Mouse (Mus musculus): Measurements from ENCODE around the gene Ctnnal1. TPM values are rescaled to one million over a fixed set of nuclear protein-coding genes. Genes with fewer than 3 reads are reported as not detected.

Ctnnal1 gene
- polyA plus RNA-seq, 1 experiment from 2014 or later = 38.1 TPM

DNA sequence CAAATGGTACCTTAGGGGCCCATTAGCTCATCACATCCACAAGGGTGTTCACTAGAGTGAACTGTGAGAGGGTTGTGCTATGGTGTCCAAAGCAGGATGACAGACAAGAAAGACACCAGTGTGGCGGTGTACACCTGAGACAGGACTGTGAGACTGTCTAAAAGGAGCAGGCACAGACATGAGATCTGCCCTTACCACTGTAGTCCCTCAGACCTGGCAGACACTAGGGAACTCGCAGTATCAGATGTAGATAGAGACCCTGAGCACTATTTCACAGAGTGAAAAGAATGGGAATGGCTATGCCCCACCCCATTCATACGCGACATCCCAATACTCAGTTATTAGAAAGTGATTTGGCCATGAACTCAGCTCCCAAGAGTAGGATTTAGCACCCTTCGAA, 9.1 kb downstream of the Ctnnal1 start:
- no peak overlapping the region for H3K9ac ChIP-seq (ENCODE audit: low read depth, low read length)
- no peaks in the 10 kb centered on the region for H3K9me3 ChIP-seq (replicated peaks; ENCODE audit: low read length)
- no peaks in the 10 kb centered on the region for H3K36me3 ChIP-seq (ENCODE audit: insufficient read depth, low read length)
- 93% methylated on average over 5 of the region's 5 CpGs for WGBS
- ATAC-seq (replicated peaks; ENCODE audit: low FRiP score, low read depth) = no peak
- DNase-seq (ENCODE audit: low spot score) = no peak
- H3K4me2 ChIP-seq (ENCODE audit: low read length) = no peak overlapping the region
- no peak overlapping the region for H3K4me3 ChIP-seq (replicated peaks; ENCODE audit: low read depth, low read length)
- H3K27me3 ChIP-seq (ENCODE audit: insufficient read depth, low read length) = no peaks in the 10 kb centered on the region
- H3K4me1 ChIP-seq (replicated peaks; ENCODE audit: insufficient read depth, low read length) = 0 out of 2 replicates have a peak, but pooled peaks cover under 1% of the 10 kb centered on the region
- no peak for TF ChIP-seq CTCF (IDR thresholded peaks at IDR 0.05; ENCODE audit: low read depth)
- no peak overlapping the region for H3K27ac ChIP-seq

DNA sequence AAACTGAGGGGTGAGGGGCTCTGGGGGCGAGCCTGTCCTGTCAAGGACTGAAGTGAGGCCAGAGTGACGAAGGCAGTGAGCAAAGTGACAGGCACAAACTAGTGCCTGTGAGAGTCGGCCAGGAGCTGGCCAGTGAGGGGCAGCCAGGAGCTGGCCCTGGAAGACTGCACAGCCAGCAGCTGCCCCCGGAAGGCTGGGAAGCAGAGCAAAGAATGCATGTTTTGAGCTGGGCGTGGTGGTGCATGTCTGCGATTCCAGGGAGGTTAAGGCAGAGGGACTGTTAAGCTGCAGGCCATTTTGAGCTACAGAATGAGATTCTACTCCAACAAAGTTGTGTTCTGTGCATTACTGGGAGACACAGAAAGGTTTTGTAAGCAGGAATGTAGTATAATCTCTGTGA, 14.3 kb downstream of the Ctnnal1 start:
- H3K36me3 ChIP-seq (ENCODE audit: insufficient read depth, low read length) = no peaks in the 10 kb centered on the region
- no peaks in the 10 kb centered on the region for H3K9me3 ChIP-seq (replicated peaks; ENCODE audit: low read length)
- no peak overlapping the region for H3K4me2 ChIP-seq (ENCODE audit: low read length)
- peak; percentile 57 for DNase-seq (ENCODE audit: low spot score)
- 15% methylated on average over 6 of the region's 6 CpGs for WGBS
- H3K4me3 ChIP-seq (replicated peaks; ENCODE audit: low read depth, low read length) = no peak overlapping the region
- H3K9ac ChIP-seq (ENCODE audit: low read depth, low read length) = no peak overlapping the region
- peak; percentile 40; the same call in 1 of the 2 replicates for TF ChIP-seq CTCF (IDR thresholded peaks at IDR 0.05; ENCODE audit: low read depth)
- 0 out of 2 replicates have a peak, but pooled peaks cover 4% of the 10 kb centered on the region for H3K4me1 ChIP-seq (replicated peaks; ENCODE audit: insufficient read depth, low read length)
- no peak overlapping the region for H3K27ac ChIP-seq
- no peaks in the 10 kb centered on the region for H3K27me3 ChIP-seq (ENCODE audit: insufficient read depth, low read length)
- ATAC-seq (replicated peaks; ENCODE audit: low FRiP score, low read depth) = no peak; the same call in 1 of the 2 replicates

DNA sequence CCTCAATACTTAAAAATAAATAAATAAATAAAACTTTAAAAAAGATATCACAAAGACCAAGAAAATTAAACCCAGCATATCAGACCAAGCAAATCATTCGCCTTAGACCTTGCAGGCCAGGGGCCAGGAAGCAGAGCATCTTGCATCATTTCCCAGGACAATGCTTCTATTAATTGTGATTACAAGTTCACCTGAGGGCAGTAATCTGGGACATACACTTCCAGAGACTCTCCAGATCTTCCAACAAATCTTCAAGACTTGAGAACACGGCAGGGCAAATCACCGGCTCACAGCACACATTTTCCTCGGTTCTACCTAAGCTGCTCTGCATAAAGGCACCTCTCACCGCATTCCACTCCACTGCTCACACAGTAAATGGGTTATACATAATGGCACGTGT, 16.9 kb downstream of the Ctnnal1 start:
- TF ChIP-seq CTCF (IDR thresholded peaks at IDR 0.05; ENCODE audit: low read depth) = no peak
- DNase-seq (ENCODE audit: low spot score) = no peak
- Histone ChIP-seq H3K27ac (no peak overlapping the region), H3K9me3 (replicated peaks; ENCODE audit: low read length) (no peaks in the 10 kb centered on the region), H3K9ac (ENCODE audit: low read depth, low read length) (no peak overlapping the region), H3K36me3 (ENCODE audit: insufficient read depth, low read length) (no peaks in the 10 kb centered on the region), H3K27me3 (ENCODE audit: insufficient read depth, low read length) (no peaks in the 10 kb centered on the region), H3K4me1 (replicated peaks; ENCODE audit: insufficient read depth, low read length) (0 out of 2 replicates have a peak, but pooled peaks cover 4% of the 10 kb centered on the region), H3K4me2 (ENCODE audit: low read length) (no peak overlapping the region), H3K4me3 (replicated peaks; ENCODE audit: low read depth, low read length) (no peak overlapping the region)
- 75% methylated on average over 6 of the region's 6 CpGs for WGBS
- no peak for ATAC-seq (replicated peaks; ENCODE audit: low FRiP score, low read depth)

DNA sequence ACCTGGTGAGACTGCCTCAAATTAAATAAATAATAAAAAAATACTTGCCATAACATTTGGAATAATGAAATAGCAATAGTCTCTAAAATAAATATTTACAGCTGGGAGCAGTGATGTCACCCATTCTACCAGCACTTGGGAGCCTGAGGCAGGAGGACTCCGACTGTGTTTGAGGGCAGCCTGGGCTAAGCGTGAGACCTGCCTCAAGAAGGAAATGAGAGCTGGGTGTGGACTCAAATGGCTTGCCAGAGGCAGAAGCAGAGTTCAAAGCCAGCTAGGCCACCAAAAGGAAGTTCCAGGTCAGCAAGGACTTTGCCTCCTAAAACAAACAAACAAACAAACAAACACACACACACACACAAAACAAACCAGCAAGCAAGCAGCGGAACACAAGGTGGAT, 17.6 kb downstream of the Ctnnal1 start:
- Histone ChIP-seq H3K4me2 (ENCODE audit: low read length) (no peak overlapping the region), H3K9ac (ENCODE audit: low read depth, low read length) (no peak overlapping the region), H3K4me1 (replicated peaks; ENCODE audit: insufficient read depth, low read length) (0 out of 2 replicates have a peak, but pooled peaks cover 4% of the 10 kb centered on the region), H3K4me3 (replicated peaks; ENCODE audit: low read depth, low read length) (no peak overlapping the region), H3K27ac (no peak overlapping the region), H3K36me3 (ENCODE audit: insufficient read depth, low read length) (no peaks in the 10 kb centered on the region), H3K27me3 (ENCODE audit: insufficient read depth, low read length) (no peaks in the 10 kb centered on the region), H3K9me3 (replicated peaks; ENCODE audit: low read length) (no peaks in the 10 kb centered on the region)
- no peak for TF ChIP-seq CTCF (IDR thresholded peaks at IDR 0.05; ENCODE audit: low read depth)
- no peak for DNase-seq (ENCODE audit: low spot score)
- WGBS = 85% methylated on average over 3 of the region's 3 CpGs
- ATAC-seq (replicated peaks; ENCODE audit: low FRiP score, low read depth) = no peak

DNA sequence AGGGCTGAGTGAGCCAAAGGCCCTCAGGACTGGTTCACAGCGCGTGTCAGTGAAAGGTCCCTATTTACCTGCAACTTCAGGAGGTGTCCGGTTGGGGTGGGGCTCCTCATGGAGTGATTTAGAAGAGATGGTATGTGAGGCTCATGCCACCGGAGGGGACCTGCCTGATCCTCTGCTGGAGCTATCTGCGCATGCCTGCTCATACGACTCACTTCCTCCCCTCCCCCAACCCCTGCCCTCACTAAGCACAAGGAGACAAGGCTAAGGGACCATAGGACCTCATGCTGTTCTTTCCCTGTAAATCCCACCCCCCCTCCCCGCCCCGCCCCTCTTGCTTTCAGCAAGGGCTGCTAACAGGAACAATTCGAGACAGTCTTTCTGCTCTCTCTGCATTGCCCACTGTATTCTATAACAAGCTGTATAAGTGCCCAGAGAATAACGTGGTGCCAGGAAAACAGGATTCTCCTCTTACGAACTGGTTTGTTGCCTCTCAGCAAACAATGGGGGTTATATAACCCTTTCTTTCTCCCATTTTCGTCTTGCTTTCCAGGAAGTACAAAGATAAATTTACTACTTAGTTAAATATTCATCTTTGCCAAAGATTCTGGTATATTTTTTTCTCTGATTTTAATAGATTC, 19.0 kb downstream of the Ctnnal1 start:
- DNase-seq (ENCODE audit: low spot score) (no peak), ATAC-seq (replicated peaks; ENCODE audit: low FRiP score, low read depth) (no peak)
- Histone ChIP-seq H3K36me3 (ENCODE audit: insufficient read depth, low read length) (0 out of 2 replicates have a peak, but pooled peaks cover under 1% of the 10 kb centered on the region), H3K27ac (no peak overlapping the region), H3K9ac (ENCODE audit: low read depth, low read length) (no peak overlapping the region), H3K4me2 (ENCODE audit: low read length) (no peak overlapping the region), H3K4me3 (replicated peaks; ENCODE audit: low read depth, low read length) (no peak overlapping the region), H3K4me1 (replicated peaks; ENCODE audit: insufficient read depth, low read length) (0 out of 2 replicates have a peak, but pooled peaks cover 4% of the 10 kb centered on the region), H3K27me3 (ENCODE audit: insufficient read depth, low read length) (no peaks in the 10 kb centered on the region), H3K9me3 (replicated peaks; ENCODE audit: low read length) (no peaks in the 10 kb centered on the region)
- 72% methylated on average over 12 of the region's 12 CpGs for whole genome bisulfite sequencing
- no peak for TF ChIP-seq CTCF (IDR thresholded peaks at IDR 0.05; ENCODE audit: low read depth)

- H3K9ac ChIP-seq (ENCODE audit: low read depth, low read length) = no peak overlapping the region
- DNase-seq (ENCODE audit: low spot score) (no peak), ATAC-seq (replicated peaks; ENCODE audit: low FRiP score, low read depth) (no peak)
- no peaks in the 10 kb centered on the region for H3K9me3 ChIP-seq (replicated peaks; ENCODE audit: low read length)
- H3K27me3 ChIP-seq (ENCODE audit: insufficient read depth, low read length) = no peaks in the 10 kb centered on the region
- no peak overlapping the region for H3K4me3 ChIP-seq (replicated peaks; ENCODE audit: low read depth, low read length)
- peaks cover 6% of the 10 kb centered on the region; the same call in 1 of the 2 replicates for H3K36me3 ChIP-seq (ENCODE audit: insufficient read depth, low read length)
- WGBS = 85% methylated on average over 4 of the region's 4 CpGs
- no peak overlapping the region for H3K4me2 ChIP-seq (ENCODE audit: low read length)
- TF ChIP-seq CTCF (IDR thresholded peaks at IDR 0.05; ENCODE audit: low read depth) = no peak; the same call in 1 of the 2 replicates
- no peak overlapping the region for H3K27ac ChIP-seq
- no peaks in the 10 kb centered on the region for H3K4me1 ChIP-seq (replicated peaks; ENCODE audit: insufficient read depth, low read length)
Observed at GRCm38 (mm10) chr4:56844911-56845310, 20.1 kb downstream of the Ctnnal1 start.

All from kidney, postnatal 0 days (tissue).